Mouse (Mus musculus) intestine, postnatal 0 days (tissue): ENCODE data around the gene Abca3. TPM values are rescaled to one million over a fixed set of nuclear protein-coding genes. Genes with fewer than 3 reads are reported as not detected.
"Not testable (repeated sequence)": the region's sequence is repeated elsewhere in the genome, so short reads cannot be mapped to it uniquely, and the experiment has no call there.

ENCODE experiments used
- ATAC-seq: fragments of 200-750 bp; cut with Nextera tagmentation; 2 replicates; pipeline ENCODE4 v1.8.0; 2017; ENCODE audit warnings: mild to moderate bottlenecking, moderate TSS enrichment, moderate library complexity
- H3K27ac ChIP-seq: fragments of 300-500 bp; sonication (generic); 2 replicates; pipeline ENCODE4 v1.5.1; 2014; ENCODE audit warnings: mild to moderate bottlenecking, low read depth, low read length, moderate library complexity
- H3K27me3 ChIP-seq: fragments of 300-500 bp; sonication (generic); replicated peaks from 2 replicates; pipeline ENCODE4 v1.6.1; 2014; ENCODE audit warnings: low read length, mixed read lengths; ENCODE audit not compliant: control insufficient read depth, insufficient read depth
- H3K36me3 ChIP-seq: fragments of 300-500 bp; sonication (generic); 2 replicates; pipeline ENCODE4 v1.6.1; 2014; ENCODE audit warnings: mild to moderate bottlenecking, moderate library complexity; ENCODE audit not compliant: control insufficient read depth, insufficient read depth
- H3K4me1 ChIP-seq: fragments of 300-500 bp; sonication (generic); replicated peaks from 2 replicates; pipeline ENCODE4 v1.6.1; 2014; ENCODE audit warnings: antibody characterized with exemption, low read length, mixed read lengths; ENCODE audit not compliant: control insufficient read depth, insufficient read depth
- H3K4me2 ChIP-seq: fragments of 300-500 bp; sonication (generic); replicated peaks from 2 replicates; pipeline ENCODE4 v1.6.1; 2014; ENCODE audit warnings: low read depth, mild to moderate bottlenecking, moderate library complexity
- H3K4me3 ChIP-seq: fragments of 300-500 bp; sonication (generic); 2 replicates; pipeline ENCODE4 v1.5.1; 2014; ENCODE audit warnings: low read depth, low read length
- H3K9ac ChIP-seq: fragments of 300-500 bp; sonication (generic); 2 replicates; pipeline ENCODE4 v1.6.1; 2014; ENCODE audit warnings: mild to moderate bottlenecking, low read depth, low read length
- H3K9me3 ChIP-seq: fragments of 300-500 bp; sonication (generic); 2 replicates; pipeline ENCODE4 v1.6.1; 2016; ENCODE audit warnings: mixed run types; ENCODE audit not compliant: control insufficient read depth
- CTCF ChIP-seq: sonication (generic); IDR thresholded peaks from 2 replicates; pipeline ENCODE4 v1.5.1; 2016; ENCODE audit warnings: low read depth, mild to moderate bottlenecking, control low read depth, antibody characterized with exemption, moderate library complexity
- WGBS: fragments of 180-500 bp; shearing (Covaris S2); extraction: QIAGEN DNeasy Blood & Tissue Kit; methylation state at CpG from one replicate; pipeline ENCODE4 v1.1.7; 2014; 5-methylcytosine and 5-hydroxymethylcytosine counted together
- polyA plus RNA-seq: library from polyadenylated mRNA; unstranded; fragments of >200 nt; fragmentation: Nextera tagmentation; extraction: Ambion mirVana; gene quantifications from 2 replicates; pipeline ENCODE4 v1.2.1, GENCODE M21; 2015

Gene Abca3
- polyA plus RNA-seq, 1 experiment from 2014 or later, result 11.3 TPM

DNA sequence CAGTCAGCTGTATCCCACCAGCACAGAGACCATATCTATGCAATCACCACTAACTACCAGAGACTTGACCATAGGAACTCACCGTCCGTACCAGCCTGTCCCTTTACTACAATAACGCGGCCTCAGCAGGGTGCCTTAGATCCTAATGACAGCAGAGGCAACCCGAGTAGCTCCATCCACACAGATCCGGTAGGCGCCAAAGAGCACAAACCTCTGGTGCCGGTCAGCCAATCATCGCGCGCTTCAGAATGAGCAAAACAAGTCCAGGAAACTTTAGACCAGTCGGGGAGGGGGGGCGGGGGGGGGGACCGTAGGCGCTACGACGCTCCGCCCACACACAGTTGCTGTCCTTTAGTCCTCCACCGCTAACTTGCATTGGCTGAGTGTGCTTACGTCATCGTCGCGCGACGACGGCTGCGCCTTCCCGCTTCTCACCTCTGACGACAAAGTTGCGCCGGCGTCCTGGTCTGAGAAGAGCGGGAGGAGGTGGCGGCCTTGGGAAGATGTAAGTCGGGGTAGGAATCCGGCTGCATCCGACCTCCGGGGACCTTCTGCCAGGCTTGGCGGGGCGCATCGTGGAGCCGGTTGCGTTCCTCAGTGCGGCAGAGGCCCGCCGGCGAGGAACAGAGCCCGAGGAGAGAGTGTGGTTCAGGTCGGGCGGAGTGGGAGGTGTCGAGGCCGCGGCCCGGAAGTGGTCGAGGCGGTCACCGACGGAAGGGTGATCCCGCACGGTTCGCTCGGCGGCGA lies 62.7 kb downstream of the Abca3 start, which contains the start of gene Rnps1:
Gene Rnps1, plus strand, starts transcription at position 336 of the 747 bp plus-strand sequence.
- under 1% methylated on average over 64 of the region's 64 CpGs for WGBS
- Histone ChIP-seq H3K27ac (peak within 1 kb of the TSS; percentile 94), H3K36me3 (peaks cover 29% of the 10 kb centered on the region), H3K9ac (peak within 1 kb of the TSS; percentile 93), H3K4me1 (0 out of 2 replicates have a peak, but pooled peaks cover 4% of the 10 kb centered on the region), H3K27me3 (no peaks in the 10 kb centered on the region), H3K4me2 (peak within 1 kb of the TSS; percentile 67), H3K4me3 (peak within 1 kb of the TSS; percentile 85), H3K9me3 (no peaks in the 10 kb centered on the region)
- peak; percentile 34; the same call in 1 of the 2 replicates for TF ChIP-seq CTCF
- ATAC-seq, result peak; percentile 91

DNA sequence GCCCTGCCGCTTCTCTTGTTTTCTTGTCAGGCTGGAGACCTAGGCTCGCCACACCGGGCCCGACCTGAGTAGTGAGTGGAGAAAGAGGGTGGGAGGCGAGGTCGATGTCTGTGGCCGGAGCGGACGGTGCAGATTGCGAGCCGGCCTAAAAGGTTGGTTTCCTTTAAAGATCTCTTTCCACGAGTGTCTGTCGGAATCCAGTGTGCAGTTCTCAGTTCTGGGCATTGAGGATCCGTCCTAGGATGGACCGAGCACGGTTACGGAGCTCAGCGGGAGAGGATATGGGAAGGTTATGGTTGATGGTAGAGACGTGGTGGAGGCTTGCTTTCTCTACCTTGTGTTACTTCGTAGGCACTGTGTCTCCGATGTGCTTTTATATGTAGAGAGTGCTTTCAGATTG lies 63.3 kb downstream of the Abca3 start:
- Histone ChIP-seq H3K36me3 (peaks cover 29% of the 10 kb centered on the region), H3K27me3 (no peaks in the 10 kb centered on the region), H3K4me1 (0 out of 2 replicates have a peak, but pooled peaks cover 4% of the 10 kb centered on the region), H3K27ac (peak overlapping the region; percentile 94), H3K4me3 (peak overlapping the region; percentile 85), H3K9me3 (no peaks in the 10 kb centered on the region), H3K9ac (peak overlapping the region; percentile 93), H3K4me2 (peak overlapping the region; percentile 67)
- WGBS, result under 1% methylated on average over 21 of the region's 21 CpGs
- no peak for ATAC-seq
- TF ChIP-seq CTCF, result no peak

DNA sequence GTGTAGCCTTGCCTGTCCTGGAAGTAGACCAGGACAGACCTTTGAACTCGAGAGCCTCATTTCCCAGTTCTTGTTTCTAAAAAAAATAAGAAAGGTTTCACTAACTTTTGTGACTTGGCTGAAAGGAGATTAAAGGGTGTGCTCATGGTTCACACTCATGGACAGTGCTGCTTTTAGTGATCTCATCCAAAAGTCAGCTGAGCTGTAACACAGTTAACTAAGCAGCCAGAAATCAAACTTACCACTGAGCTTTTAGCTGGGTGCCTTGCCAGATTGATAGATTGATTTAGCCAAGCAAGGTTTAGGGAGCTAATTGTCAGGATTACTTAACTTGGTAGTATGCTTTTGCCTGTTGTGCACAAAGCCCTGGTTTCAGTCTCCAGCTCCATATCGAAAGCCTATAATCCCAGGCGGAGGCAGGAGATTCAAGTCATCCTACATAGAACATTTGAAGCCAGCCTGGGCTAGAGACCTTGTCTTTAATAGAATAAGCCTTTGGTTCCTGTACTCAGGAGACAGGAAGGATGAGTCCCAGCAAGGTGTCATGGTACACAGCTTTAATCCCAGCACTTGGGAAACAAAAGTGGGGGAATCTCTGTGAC lies 64.4 kb downstream of the Abca3 start:
- Histone ChIP-seq H3K27me3 (no peaks in the 10 kb centered on the region), H3K4me1 (0 out of 2 replicates have a peak, but pooled peaks cover 4% of the 10 kb centered on the region)

DNA sequence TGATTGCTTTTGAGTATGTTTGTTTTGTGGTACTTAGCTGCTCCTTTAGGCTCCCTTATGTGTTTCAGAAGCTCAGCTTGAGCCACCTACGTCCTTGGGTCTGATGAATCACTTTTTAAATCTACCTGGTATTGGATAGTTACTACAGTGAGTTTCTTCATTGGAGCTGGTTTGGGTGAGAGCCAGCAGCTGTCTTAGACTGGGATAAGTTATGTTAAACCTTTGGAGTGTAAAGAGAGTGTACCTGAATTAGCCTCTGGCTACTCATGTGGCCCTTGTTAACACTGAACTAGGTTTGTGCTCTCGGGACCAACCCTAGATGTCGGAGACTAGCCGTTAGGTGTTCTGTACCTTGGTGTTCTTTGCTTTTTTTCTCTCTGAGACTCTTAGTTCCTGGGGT lies 71.4 kb downstream of the Abca3 start:
- Histone ChIP-seq H3K27me3 (no peaks in the 10 kb centered on the region), H3K4me2 (no peak overlapping the region), H3K27ac (no peak overlapping the region), H3K9ac (no peak overlapping the region), H3K36me3 (peaks cover 61% of the 10 kb centered on the region), H3K4me3 (no peak overlapping the region), H3K4me1 (no peaks in the 10 kb centered on the region), H3K9me3 (no peaks in the 10 kb centered on the region)
- WGBS, result 94% methylated on average over 4 of the region's 4 CpGs
- TF ChIP-seq CTCF, result no peak
- no peak for ATAC-seq

More for the DNA sequence above, 64.4 kb downstream of the Abca3 start:
- no peaks in the 10 kb centered on the region for H3K9me3 ChIP-seq
- H3K4me2 ChIP-seq, result peak overlapping the region; percentile 67
- 65% methylated on average over 3 of the region's 3 CpGs for WGBS
- no peak for TF ChIP-seq CTCF
- H3K36me3 ChIP-seq, result peaks cover 33% of the 10 kb centered on the region
- peak overlapping the region; percentile 16; the same call in 1 of the 2 replicates for H3K27ac ChIP-seq
- H3K4me3 ChIP-seq, result peak overlapping the region; percentile 85
- peak overlapping the region; percentile 93 for H3K9ac ChIP-seq
- ATAC-seq, result no peak

DNA sequence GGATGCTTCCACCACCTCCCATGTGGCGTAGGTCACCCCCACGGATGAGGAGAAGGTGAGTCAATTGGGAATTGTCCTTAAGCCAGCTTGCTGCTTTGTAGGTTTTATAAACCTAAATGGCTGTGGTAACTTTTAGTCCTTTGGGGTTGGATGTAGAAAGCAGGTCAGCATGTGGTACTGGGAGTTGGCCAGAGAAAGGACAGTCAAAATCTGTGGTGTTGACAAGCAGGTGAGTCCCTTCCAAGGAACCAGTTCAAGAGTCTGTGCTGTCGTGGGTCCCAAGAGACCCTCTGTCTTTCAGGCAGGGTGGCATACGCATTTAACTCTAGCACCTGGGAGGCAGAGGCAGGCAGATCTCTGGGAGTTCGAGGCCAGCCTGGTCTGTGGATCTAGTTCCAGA lies 72.7 kb downstream of the Abca3 start:
- Histone ChIP-seq H3K9me3 (no peaks in the 10 kb centered on the region), H3K27me3 (no peaks in the 10 kb centered on the region), H3K4me3 (no peak overlapping the region), H3K36me3 (peaks cover 49% of the 10 kb centered on the region), H3K4me1 (no peaks in the 10 kb centered on the region), H3K4me2 (no peak overlapping the region), H3K27ac (peak overlapping the region; percentile 50; the same call in 1 of the 2 replicates), H3K9ac (no peak overlapping the region)
- WGBS, result 95% methylated on average over 5 of the region's 5 CpGs
- ATAC-seq, result no peak
- no peak for TF ChIP-seq CTCF

DNA sequence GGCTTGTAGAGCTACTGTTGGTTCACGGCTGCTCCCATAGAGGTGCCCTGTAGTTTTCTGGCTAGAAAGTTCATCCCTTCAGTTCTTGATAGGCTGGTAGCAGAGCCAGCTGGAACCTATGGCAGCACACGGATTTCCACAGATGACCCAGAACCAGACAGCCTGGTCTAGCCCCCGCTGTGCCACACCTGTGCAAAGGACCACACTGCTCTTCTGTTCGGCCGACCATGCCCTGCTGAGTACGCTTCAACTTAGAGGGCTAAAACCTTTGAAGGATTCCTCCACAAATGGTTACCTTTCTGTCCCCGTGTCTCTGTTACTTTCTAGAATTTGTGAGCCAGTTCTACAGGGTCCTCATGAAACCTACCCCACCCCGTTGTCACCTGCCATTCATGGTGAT lies 73.6 kb downstream of the Abca3 start:
- not testable (repeated sequence) for H3K27ac ChIP-seq, ATAC-seq

More for the DNA sequence above, 73.6 kb downstream of the Abca3 start:
- not testable (repeated sequence) for H3K27me3 ChIP-seq, H3K4me1 ChIP-seq, H3K9me3 ChIP-seq, H3K4me2 ChIP-seq, H3K4me3 ChIP-seq, H3K9ac ChIP-seq
- H3K36me3 ChIP-seq, result peaks cover 41% of the 10 kb centered on the region
- 66% methylated on average over 4 of the region's 8 CpGs for WGBS
